Mouse (Mus musculus): Measurements from ENCODE around the gene Caly. TPM values are rescaled to one million over a fixed set of nuclear protein-coding genes. Genes with fewer than 3 reads are reported as not detected.

The Caly gene
- polyA plus RNA-seq, 1 experiment from 2014 or later = 24.8 TPM

DNA sequence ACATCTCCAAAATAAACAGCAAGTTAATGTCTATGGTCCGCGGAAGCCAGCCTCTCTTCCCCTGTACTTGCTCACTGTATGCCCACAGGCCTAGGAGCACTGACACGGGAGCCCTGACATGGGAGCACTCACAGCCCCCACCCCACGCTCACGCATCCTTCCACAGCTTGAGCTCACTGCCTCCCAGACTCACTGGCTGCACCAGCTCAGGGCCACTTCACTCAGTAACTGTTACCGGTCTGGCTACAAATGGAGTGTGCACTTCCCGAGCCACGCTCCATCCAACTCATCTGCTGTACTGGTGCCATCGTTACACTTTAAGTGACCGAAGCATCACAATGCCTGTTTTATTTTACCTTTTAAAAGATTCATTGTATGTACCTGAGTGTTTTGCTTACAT lies 50.0 kb downstream of the Caly start:
- peaks cover 56% of the 10 kb centered on the region for H3K36me3 ChIP-seq

DNA sequence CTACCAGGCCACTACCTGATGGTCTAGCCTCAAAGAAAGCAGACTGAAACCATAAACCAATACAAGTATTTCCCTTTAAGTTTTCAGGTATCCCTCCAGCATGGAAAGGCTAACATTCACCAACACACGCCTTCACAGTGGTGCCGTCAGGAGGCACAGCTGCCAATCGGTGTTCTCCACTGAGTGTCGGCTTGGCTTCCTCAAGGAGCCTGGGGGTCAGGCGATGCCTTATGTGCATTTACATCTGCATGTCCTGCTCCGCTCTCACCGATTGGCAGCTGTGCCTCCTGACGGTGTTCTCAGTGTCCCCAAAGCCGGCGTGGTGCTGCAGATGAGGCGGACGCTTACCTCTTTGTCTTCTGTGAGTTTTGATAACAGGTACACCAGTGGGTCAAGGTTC lies 50.6 kb downstream of the Caly start:
- WGBS = 94% methylated on average over 12 of the region's 12 CpGs
- no peak overlapping the region for H3K27ac ChIP-seq

More for the DNA sequence above, 50.0 kb downstream of the Caly start:
- Histone ChIP-seq H3K4me2 (replicated peaks) (no peak overlapping the region), H3K4me3 (no peak overlapping the region), H3K27me3 (no peaks in the 10 kb centered on the region), H3K27ac (no peak overlapping the region), H3K9me3 (replicated peaks) (no peaks in the 10 kb centered on the region), H3K9ac (no peak overlapping the region), H3K4me1 (peaks cover 17% of the 10 kb centered on the region)
- 94% methylated on average over 10 of the region's 10 CpGs for WGBS
- ATAC-seq (ENCODE audit: low FRiP score) = no peak

More for the DNA sequence above, 50.6 kb downstream of the Caly start:
- Histone ChIP-seq H3K4me3 (no peak overlapping the region), H3K9me3 (replicated peaks) (no peaks in the 10 kb centered on the region), H3K9ac (no peak overlapping the region), H3K4me2 (replicated peaks) (no peak overlapping the region), H3K4me1 (peaks cover 11% of the 10 kb centered on the region), H3K27me3 (no peaks in the 10 kb centered on the region), H3K36me3 (peaks cover 56% of the 10 kb centered on the region)
- no peak for ATAC-seq (ENCODE audit: low FRiP score)

Other genes starting within 250 kb of the Caly start
- 18.7 and 21.4 TPM in 2 replicates for gene Adgra1, start 248.4 kb downstream of the Caly start, polyA plus RNA-seq (2016; fragmentation: Nextera tagmentation; extraction: Ambion mirVana)
- gene Kndc1, start 187.9 kb downstream of the Caly start, polyA plus RNA-seq (2016; fragmentation: Nextera tagmentation; extraction: Ambion mirVana) = 3.5 and 3.8 TPM in 2 replicates
- gene Utf1, start 138.8 kb downstream of the Caly start, polyA plus RNA-seq (2016; fragmentation: Nextera tagmentation; extraction: Ambion mirVana) = not detected in 2 replicates
- 0.77 and 1.2 TPM in 2 replicates for gene 6430531B16Rik, start 103.8 kb downstream of the Caly start, polyA plus RNA-seq (2016; fragmentation: Nextera tagmentation; extraction: Ambion mirVana)
- 3.4 and 3.5 TPM in 2 replicates for gene Adam8, start 90.0 kb downstream of the Caly start, polyA plus RNA-seq (2016; fragmentation: Nextera tagmentation; extraction: Ambion mirVana)
- gene Zfp511, start 46.2 kb downstream of the Caly start, polyA plus RNA-seq (2016; fragmentation: Nextera tagmentation; extraction: Ambion mirVana) = 45.6 and 45.9 TPM in 2 replicates
- gene Tubgcp2, start 45.9 kb downstream of the Caly start, polyA plus RNA-seq (2016; fragmentation: Nextera tagmentation; extraction: Ambion mirVana) = 65.8 and 70.6 TPM in 2 replicates
- 54.7 and 69.1 TPM in 2 replicates for gene Msx3, start 33.5 kb downstream of the Caly start, polyA plus RNA-seq (2016; fragmentation: Nextera tagmentation; extraction: Ambion mirVana)
- gene Prap1, start 10.8 kb upstream of the Caly start, polyA plus RNA-seq (2016; fragmentation: Nextera tagmentation; extraction: Ambion mirVana) = not detected in 2 replicates
- 21.8 and 24.7 TPM in 2 replicates for gene Fuom, start 19.9 kb upstream of the Caly start, polyA plus RNA-seq (2016; fragmentation: Nextera tagmentation; extraction: Ambion mirVana)
- gene Paox, start 33.3 kb upstream of the Caly start, polyA plus RNA-seq (2016; fragmentation: Nextera tagmentation; extraction: Ambion mirVana) = 12.9 and 18.1 TPM in 2 replicates
- 134 and 148 TPM in 2 replicates for gene Echs1, start 33.9 kb upstream of the Caly start, polyA plus RNA-seq (2016; fragmentation: Nextera tagmentation; extraction: Ambion mirVana)
- 24.5 and 25.7 TPM in 2 replicates for gene Mtg1, start 55.0 kb upstream of the Caly start, polyA plus RNA-seq (2016; fragmentation: Nextera tagmentation; extraction: Ambion mirVana)
- gene Sprn, start 72.3 kb upstream of the Caly start, polyA plus RNA-seq (2016; fragmentation: Nextera tagmentation; extraction: Ambion mirVana) = 3.3 and 4.6 TPM in 2 replicates
- not detected in 2 replicates for gene Olfr522, start 82.2 kb upstream of the Caly start, polyA plus RNA-seq (2016; fragmentation: Nextera tagmentation; extraction: Ambion mirVana)
- not detected in 2 replicates for gene Olfr523, start 90.7 kb upstream of the Caly start, polyA plus RNA-seq (2016; fragmentation: Nextera tagmentation; extraction: Ambion mirVana)
- gene Olfr524, start 123.4 kb upstream of the Caly start, polyA plus RNA-seq (2016; fragmentation: Nextera tagmentation; extraction: Ambion mirVana) = not detected in 2 replicates
- gene Cd163l1, start 135.7 kb upstream of the Caly start, polyA plus RNA-seq (2016; fragmentation: Nextera tagmentation; extraction: Ambion mirVana) = not detected in 2 replicates
- not detected in 2 replicates for gene 5830411N06Rik, start 164.7 kb upstream of the Caly start, polyA plus RNA-seq (2016; fragmentation: Nextera tagmentation; extraction: Ambion mirVana)
- gene Olfr525, start 238.3 kb upstream of the Caly start, polyA plus RNA-seq (2016; fragmentation: Nextera tagmentation; extraction: Ambion mirVana) = not detected in 2 replicates

Data from hindbrain, embryonic 12.5 days (tissue).